Mouse (Mus musculus) layer of hippocampus, adult 18-20 months (tissue): ENCODE measurements at regions not wholly inside any gene's neighbourhood (a gene's known extent, or its start where the extent isn't known, plus 50 kb on each side); places are given as distances from the start of the nearest gene placed in this dataset.
A peak's percentile ranks its signal among the peaks of the same experiment; 100 is the strongest.

Experiments used
- DNase-seq, 2 experiments: peaks; one replicate each; pipeline ENCODE4 v3.0.0; 2022; ENCODE audit warnings: low spot score in 2 of 2

GRCm38 (mm10) chr16:84039946-84040345 lies 475.0 kb upstream of the A730009L09Rik start:
- DNase-seq: no peak

GRCm38 (mm10) chr16:84042010-84042449 lies 472.9 kb upstream of the A730009L09Rik start:
- peak; percentile 64 to 84 for DNase-seq

GRCm38 (mm10) chr16:84045333-84045732 lies 469.6 kb upstream of the A730009L09Rik start:
- DNase-seq: no peak
